Mouse (Mus musculus): Measurements from ENCODE around the gene Gm15517.

Gm15517 gene

GRCm38 (mm10) chr7:44307261-44308020, 46.2 kb downstream of the Gm15517 start:
- intact Hi-C loops (cut with DNase I): no loop called here

DNA sequence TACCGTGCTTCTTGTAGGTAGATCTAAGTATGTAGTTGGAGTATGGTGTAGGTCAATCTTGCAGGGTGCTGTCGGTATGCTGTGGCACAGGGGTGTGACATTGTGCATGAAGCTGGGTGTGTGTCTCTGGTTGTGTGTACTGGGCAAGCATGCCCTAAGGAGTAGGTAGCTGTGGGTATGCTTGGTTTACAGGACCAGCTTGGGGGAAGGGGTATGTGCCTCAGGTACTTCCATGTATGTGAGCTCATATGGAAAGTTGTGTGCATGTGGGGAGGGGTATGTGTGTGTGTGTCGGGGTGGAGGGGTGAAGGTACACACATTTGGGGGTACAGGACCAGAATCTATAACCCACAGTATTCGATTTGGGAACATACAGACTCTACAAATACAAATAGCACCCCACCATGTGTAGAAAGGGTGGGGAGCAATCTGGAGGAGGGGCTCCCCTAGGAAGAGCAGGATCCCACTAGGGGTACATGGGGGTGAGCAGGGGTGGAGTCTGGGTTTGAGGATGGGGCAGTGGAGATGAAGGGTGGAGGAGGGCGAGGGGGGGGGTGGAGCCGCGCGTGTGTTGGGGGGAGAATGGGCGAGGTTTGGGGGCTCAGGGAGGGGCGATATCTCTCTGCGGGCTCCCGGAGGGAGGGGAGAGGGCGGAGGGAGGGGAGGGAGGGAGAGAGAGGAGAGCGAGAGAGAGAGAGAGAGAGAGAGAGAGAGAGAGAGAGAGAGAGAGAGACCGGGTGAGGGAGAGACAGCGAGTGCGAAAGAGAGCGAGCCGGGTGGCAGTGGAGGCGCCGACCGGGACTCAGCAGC, 48.4 kb downstream of the Gm15517 start, which contains the start of gene Shank1:
TSS of gene Shank1 (plus strand) at position 779 of the 810 bp plus-strand sequence.
- intact Hi-C loops (cut with DNase I): no loop called here

DNA sequence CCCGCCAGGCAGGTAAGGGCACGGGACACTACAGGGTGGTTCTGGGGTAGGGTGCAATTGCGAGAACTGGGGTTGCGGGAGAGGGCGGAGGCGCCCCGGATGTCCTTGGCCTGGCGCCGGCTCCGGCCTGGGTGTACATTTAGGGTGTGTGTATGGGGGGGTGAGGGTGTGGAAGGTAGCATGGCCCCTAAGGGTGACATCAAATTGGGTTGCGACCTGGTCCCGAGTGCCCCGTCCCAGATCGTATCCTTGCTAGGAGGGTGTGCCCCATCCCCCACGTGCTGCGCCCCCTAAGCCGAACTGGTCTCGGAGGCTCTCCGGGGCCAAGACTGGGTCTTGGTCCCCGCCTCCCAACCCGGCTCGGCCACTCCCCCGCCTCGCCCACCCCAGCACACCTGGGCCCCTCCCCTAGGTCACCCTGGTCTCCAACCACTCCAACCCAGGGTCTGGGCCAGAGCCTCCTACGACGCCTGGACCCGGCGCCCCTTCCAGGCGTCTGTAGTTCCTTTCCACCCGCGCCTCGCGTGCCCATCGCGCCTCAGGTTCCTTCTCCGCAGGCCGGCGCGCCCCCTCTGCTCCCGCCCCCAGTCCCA, 49.1 kb downstream of the Gm15517 start:
- intact Hi-C loops (cut with DNase I): no loop called here

DNA sequence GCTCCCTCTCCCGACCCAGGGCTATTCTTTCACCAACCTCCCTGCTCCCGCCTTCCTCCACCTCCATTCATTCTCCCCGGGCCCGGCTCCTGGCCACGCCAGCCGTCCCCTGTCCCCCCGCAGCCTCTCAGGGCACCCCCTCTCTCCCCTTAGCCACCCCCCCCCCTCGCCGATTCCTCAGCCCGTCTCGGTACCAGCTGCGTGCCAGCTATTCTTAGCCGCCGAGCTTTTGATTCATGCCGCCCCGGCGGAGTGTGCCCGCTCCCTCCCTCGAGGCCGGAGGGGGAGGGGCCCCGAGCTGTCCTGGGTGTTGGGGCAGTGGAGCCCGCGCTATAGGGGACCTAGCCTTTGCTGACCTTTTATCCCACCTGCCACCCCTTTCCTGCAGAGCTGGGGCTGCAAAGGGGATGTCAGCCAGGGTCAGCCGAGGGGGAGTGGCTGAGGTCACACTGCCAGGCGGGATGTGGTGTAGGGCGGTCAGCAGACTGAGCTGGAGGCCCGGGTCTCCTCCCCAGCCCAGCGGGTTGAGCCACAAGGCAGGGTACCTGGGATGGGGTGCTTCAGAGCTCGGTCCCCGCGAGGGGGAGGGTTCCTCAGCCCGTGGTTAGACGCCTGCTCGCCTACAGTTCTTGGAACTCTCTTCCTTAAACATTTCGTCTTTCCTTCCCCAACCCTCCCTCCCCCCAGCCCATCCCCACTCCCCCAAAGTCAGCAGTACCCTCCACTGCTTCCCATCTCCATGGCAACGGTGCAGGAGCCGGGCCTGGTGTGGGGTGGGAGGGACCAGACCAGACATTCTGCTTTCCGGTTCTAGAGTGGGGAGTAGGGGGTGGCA, 49.8 kb downstream of the Gm15517 start:
- intact Hi-C loops (cut with DNase I): no loop called here
